Mouse (Mus musculus) liver, embryonic 12.5 days (tissue): ENCODE data around the gene Olfr355. TPM values are rescaled to one million over a fixed set of nuclear protein-coding genes. Genes with fewer than 3 reads are reported as not detected.

Experiments
- ATAC-seq: fragments of 200-750 bp; cut with Nextera tagmentation; 2 replicates; pipeline ENCODE4 v1.8.0; 2017; ENCODE audit warnings: moderate number of reproducible peaks, mild to moderate bottlenecking, moderate library complexity
- H3K27ac ChIP-seq: fragments of 300-500 bp; sonication (generic); 2 replicates; pipeline ENCODE4 v1.5.1; 2016; ENCODE audit warnings: mild to moderate bottlenecking
- H3K27me3 ChIP-seq: fragments of 300-500 bp; sonication (generic); replicated peaks from 2 replicates; pipeline ENCODE4 v1.6.1; 2016; ENCODE audit warnings: mild to moderate bottlenecking, moderate library complexity
- H3K36me3 ChIP-seq: fragments of 300-500 bp; sonication (generic); 2 replicates; pipeline ENCODE4 v1.6.1; 2016; ENCODE audit warnings: mild to moderate bottlenecking, moderate library complexity
- H3K4me1 ChIP-seq: fragments of 300-500 bp; sonication (generic); 2 replicates; pipeline ENCODE4 v1.6.1; 2016
- H3K4me2 ChIP-seq: fragments of 300-500 bp; sonication (generic); 2 replicates; pipeline ENCODE4 v1.6.1; 2016; ENCODE audit warnings: mild to moderate bottlenecking, moderate library complexity
- H3K4me3 ChIP-seq: fragments of 300-500 bp; sonication (generic); 2 replicates; pipeline ENCODE4 v1.5.1; 2016; ENCODE audit warnings: mild to moderate bottlenecking, moderate library complexity
- H3K9ac ChIP-seq: fragments of 300-500 bp; sonication (generic); 2 replicates; pipeline ENCODE4 v1.6.1; 2016; ENCODE audit warnings: mild to moderate bottlenecking, moderate library complexity
- H3K9me3 ChIP-seq: fragments of 300-500 bp; sonication (generic); replicated peaks from 2 replicates; pipeline ENCODE4 v1.6.1; 2016; ENCODE audit warnings: mild to moderate bottlenecking, moderate library complexity
- WGBS: fragments of 180-500 bp; shearing (Covaris S2); methylation state at CpG from one replicate; pipeline ENCODE4 v1.1.7; 2016; ENCODE audit not compliant: insufficient replicate concordance; 5-methylcytosine and 5-hydroxymethylcytosine counted together
- polyA plus RNA-seq: library from polyadenylated mRNA; unstranded; fragments of >200 nt; fragmentation: Nextera tagmentation; extraction: Ambion mirVana; gene quantifications from 2 replicates; pipeline ENCODE4 v1.2.1, GENCODE M21; 2016

Gene Olfr355
- not detected in 2 replicates for polyA plus RNA-seq

GRCm38 (mm10) chr2:36928797-36929196 is at the start of gene Olfr355:
TSS of gene Olfr355 (minus strand) at chr2:36928897.
- Histone ChIP-seq H3K36me3 (no peaks in the 10 kb centered on the region), H3K4me3 (no peak within 1 kb of the TSS), H3K9ac (no peak within 1 kb of the TSS), H3K9me3 (0 out of 2 replicates have a peak, but pooled peaks cover 5% of the 10 kb centered on the region), H3K4me1 (no peaks in the 10 kb centered on the region), H3K4me2 (no peak within 1 kb of the TSS), H3K27me3 (no peaks in the 10 kb centered on the region), H3K27ac (no peak within 1 kb of the TSS)
- no peak for ATAC-seq

- H3K4me2 ChIP-seq, result no peak within 1 kb of the TSS
- no peak within 1 kb of the TSS for H3K4me3 ChIP-seq
- H3K9me3 ChIP-seq, result no peaks in the 10 kb centered on the region
- ATAC-seq, result no peak
- H3K9ac ChIP-seq, result no peak within 1 kb of the TSS
- H3K4me1 ChIP-seq, result no peaks in the 10 kb centered on the region
- WGBS, result 60% methylated on average over 2 of the region's 2 CpGs
- H3K27ac ChIP-seq, result no peak within 1 kb of the TSS
- no peaks in the 10 kb centered on the region for H3K27me3 ChIP-seq
- H3K36me3 ChIP-seq, result no peaks in the 10 kb centered on the region
Measured at GRCm38 (mm10) chr2:36936821-36937220, 8.1 kb upstream of the Olfr355 start, which contains the start of gene Olfr356. TSS of gene Olfr356 (plus strand) at chr2:36937121.

DNA sequence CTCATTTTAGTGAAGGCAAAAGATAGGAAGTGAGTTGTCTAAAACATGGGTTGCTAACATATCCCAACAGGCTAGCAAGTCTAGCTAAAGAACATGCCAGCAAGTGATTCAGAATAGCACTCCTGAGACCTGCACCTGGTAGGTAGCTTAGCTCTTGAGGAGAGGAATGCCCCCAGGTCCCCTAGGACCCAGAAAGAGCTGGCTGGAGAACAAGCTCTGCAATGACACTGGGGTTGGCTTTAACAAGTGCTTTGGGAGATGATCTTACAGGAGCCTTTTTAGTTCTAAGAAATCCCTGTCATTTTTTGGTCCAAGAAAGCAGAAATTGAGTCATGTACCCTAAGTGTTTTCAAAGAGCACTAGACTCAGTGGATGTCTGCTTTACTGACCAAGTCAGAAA is 23.3 kb downstream of the Olfr355 start, which contains the start of gene Olfr354:
TSS of gene Olfr354 (plus strand) at position 301 of the 400 bp plus-strand sequence.
- H3K27me3 ChIP-seq, result no peaks in the 10 kb centered on the region
- no peak within 1 kb of the TSS for H3K4me2 ChIP-seq
- H3K4me3 ChIP-seq, result no peak within 1 kb of the TSS
- H3K9ac ChIP-seq, result no peak within 1 kb of the TSS
- no peak for ATAC-seq
- no peaks in the 10 kb centered on the region for H3K36me3 ChIP-seq
- no peak within 1 kb of the TSS for H3K27ac ChIP-seq
- H3K4me1 ChIP-seq, result no peaks in the 10 kb centered on the region
- H3K9me3 ChIP-seq, result 0 out of 2 replicates have a peak, but pooled peaks cover 4% of the 10 kb centered on the region

DNA sequence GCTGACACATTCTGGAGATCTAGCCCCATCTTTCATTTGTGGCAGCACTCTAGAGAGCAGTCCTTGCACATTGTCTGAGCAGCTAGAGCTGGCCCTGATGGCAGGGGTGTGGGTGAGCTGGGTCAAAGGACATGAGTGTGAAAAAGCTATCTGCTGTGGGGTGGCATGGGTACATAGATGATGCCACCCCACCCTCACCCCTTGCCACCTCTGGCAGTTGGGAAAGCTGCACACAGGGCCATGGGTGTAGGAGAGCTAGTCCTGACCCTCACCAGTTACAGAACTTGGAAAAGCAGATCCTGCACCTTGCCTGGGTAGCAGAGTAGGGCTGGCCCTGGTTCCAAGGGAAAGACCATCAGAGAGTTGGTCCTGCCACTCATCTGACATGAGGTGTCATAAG is 31.6 kb downstream of the Olfr355 start:
- H3K9me3 ChIP-seq, result no peaks in the 10 kb centered on the region; the same call in 1 of the 2 replicates
- no peaks in the 10 kb centered on the region for H3K27me3 ChIP-seq
- no peak for ATAC-seq
- no peaks in the 10 kb centered on the region for H3K36me3 ChIP-seq
- no peak overlapping the region for H3K4me3 ChIP-seq
- H3K4me2 ChIP-seq, result no peak overlapping the region
- no peaks in the 10 kb centered on the region for H3K4me1 ChIP-seq
- no peak overlapping the region for H3K9ac ChIP-seq
- H3K27ac ChIP-seq, result no peak overlapping the region

- Histone ChIP-seq H3K4me1 (no peaks in the 10 kb centered on the region), H3K27me3 (no peaks in the 10 kb centered on the region)
- ATAC-seq, result no peak
Measured at GRCm38 (mm10) chr2:36892836-36893235, 35.9 kb downstream of the Olfr355 start, which contains the start of gene Olfr353. TSS of gene Olfr353 (minus strand) at chr2:36892936.

More at GRCm38 (mm10) chr2:36892836-36893235, 35.9 kb downstream of the Olfr355 start, which contains the start of gene Olfr353:
- Histone ChIP-seq H3K27ac (no peak within 1 kb of the TSS), H3K9ac (no peak within 1 kb of the TSS), H3K4me3 (no peak within 1 kb of the TSS), H3K4me2 (no peak within 1 kb of the TSS), H3K36me3 (no peaks in the 10 kb centered on the region), H3K9me3 (no peaks in the 10 kb centered on the region; the same call in 1 of the 2 replicates)

Other genes starting within 250 kb of the Olfr355 start
- not detected in 2 replicates for gene Olfr346, start 243.1 kb downstream of the Olfr355 start, polyA plus RNA-seq
- not detected in 2 replicates for gene Olfr347, start 197.0 kb downstream of the Olfr355 start, polyA plus RNA-seq
- gene Olfr348, start 144.6 kb downstream of the Olfr355 start, polyA plus RNA-seq, result not detected in 2 replicates
- not detected in 2 replicates for gene Olfr50, start 138.4 kb downstream of the Olfr355 start, polyA plus RNA-seq
- not detected in 2 replicates for gene Olfr3, start 111.9 kb downstream of the Olfr355 start, polyA plus RNA-seq
- not detected in 2 replicates for gene Olfr350, start 82.6 kb downstream of the Olfr355 start, polyA plus RNA-seq
- gene Olfr351, start 66.2 kb downstream of the Olfr355 start, polyA plus RNA-seq, result not detected in 2 replicates
- gene Olfr352, start 60.4 kb downstream of the Olfr355 start, polyA plus RNA-seq, result not detected in 2 replicates
- not detected in 2 replicates for gene Olfr353, start 36.0 kb downstream of the Olfr355 start, polyA plus RNA-seq
- gene Olfr354, start 23.2 kb downstream of the Olfr355 start, polyA plus RNA-seq, result not detected in 2 replicates
- not detected in 2 replicates for gene Olfr356, start 8.2 kb upstream of the Olfr355 start, polyA plus RNA-seq
- gene Olfr357, start 64.9 kb upstream of the Olfr355 start, polyA plus RNA-seq, result not detected in 2 replicates
- gene Olfr358, start 80.4 kb upstream of the Olfr355 start, polyA plus RNA-seq, result not detected in 2 replicates
- not detected in 2 replicates for gene Olfr360, start 136.8 kb upstream of the Olfr355 start, polyA plus RNA-seq
- gene Olfr361, start 160.4 kb upstream of the Olfr355 start, polyA plus RNA-seq, result not detected in 2 replicates
- gene Olfr362, start 189.0 kb upstream of the Olfr355 start, polyA plus RNA-seq, result not detected in 2 replicates
- gene Olfr364-ps1, start 210.4 kb upstream of the Olfr355 start, polyA plus RNA-seq, result not detected in 2 replicates